Mouse (Mus musculus): Measurements from ENCODE around the gene Krtap28-10.

GRCm38 (mm10) chr1:82992093-82992492 is 50.2 kb downstream of the Krtap28-10 start:
- TF ChIP-seq GATA1 (IDR thresholded peaks at IDR 0.05; ENCODE audit: low read length) = no peak
- TF ChIP-seq TAL1 (IDR thresholded peaks at IDR 0.05; ENCODE audit: low read length) = no peak

Data from erythroblast, embryonic 14.5 days (primary cell).